Mouse (Mus musculus) left cerebral cortex, postnatal 36 days (tissue): ENCODE measurements around the gene Stac2. TPM values are rescaled to one million over a fixed set of nuclear protein-coding genes. Genes with fewer than 3 reads are reported as not detected.

Source experiments
- DNase-seq, 2 experiments: peaks; one replicate each; pipeline ENCODE4 v3.0.0; 2021 to 2022; ENCODE audit warnings: low spot score in 2 of 2, mixed read lengths in 1 of 2
- intact Hi-C: fragments of 180-260 bp; cut with DNase I; formaldehyde crosslinking; loops from one replicate; pipeline ENCODE4 v1.15.1; 2025
- total RNA-seq, 2 experiments: library from RNA; stranded (reverse); gene quantifications; 2 replicates each; pipeline ENCODE4 v1.2.3; 2021

Gene Stac2
- total RNA-seq, 2 experiments from 2014 or later, result 69.6 to 102 TPM

GRCm38 (mm10) chr11:98004161-98004560 lies 49.1 kb downstream of the Stac2 start:
- DNase-seq, result no peak
- intact Hi-C loops, result loop anchor here (1.0 kb wide), 1 partner anchor 16 kb away; no protein-coding TSS in a partner anchor

- DNase-seq, result no peak
- intact Hi-C loops, result no loop called here
These were observed 50.0 kb downstream of the Stac2 start for GRCm38 (mm10) chr11:98003171-98003671.

- no peak for DNase-seq
- intact Hi-C loops, result no loop called here
These were observed 50.6 kb downstream of the Stac2 start for GRCm38 (mm10) chr11:98002627-98003026.

GRCm38 (mm10) chr11:98001986-98002385 lies 51.3 kb downstream of the Stac2 start:
- no peak for DNase-seq
- intact Hi-C loops, result no loop called here

GRCm38 (mm10) chr11:98001351-98001824 lies 51.9 kb downstream of the Stac2 start:
- intact Hi-C loops, result no loop called here
- DNase-seq, result no peak

- intact Hi-C loops, result no loop called here
- no peak for DNase-seq
These were observed 52.7 kb downstream of the Stac2 start for GRCm38 (mm10) chr11:98000378-98001140.

- intact Hi-C loops, result no loop called here
- no peak for DNase-seq
These were observed 53.5 kb downstream of the Stac2 start for GRCm38 (mm10) chr11:97999748-98000147.

- no peak for DNase-seq
- intact Hi-C loops, result no loop called here
These were observed 54.2 kb downstream of the Stac2 start for GRCm38 (mm10) chr11:97998898-97999608.

GRCm38 (mm10) chr11:97998074-97998793 lies 55.0 kb downstream of the Stac2 start:
- intact Hi-C loops, result no loop called here
- no peak for DNase-seq

- intact Hi-C loops, result no loop called here
- no peak for DNase-seq
These were observed 55.8 kb downstream of the Stac2 start for GRCm38 (mm10) chr11:97997387-97997960.

- intact Hi-C loops, result no loop called here
- no peak for DNase-seq
These were observed 56.6 kb downstream of the Stac2 start for GRCm38 (mm10) chr11:97996691-97997090.

- intact Hi-C loops, result no loop called here
These were observed 57.5 kb downstream of the Stac2 start, which contains the start of gene Arl5c for GRCm38 (mm10) chr11:97995564-97996288. Arl5c (minus strand) TSS chr11:97996181.

GRCm38 (mm10) chr11:97994539-97995100 lies 58.6 kb downstream of the Stac2 start:
- intact Hi-C loops, result no loop called here
- no peak for DNase-seq

More at GRCm38 (mm10) chr11:97995564-97996288, 57.5 kb downstream of the Stac2 start, which contains the start of gene Arl5c:
- no peak for DNase-seq

- peak; percentile 82 to 88 for DNase-seq
- intact Hi-C loops, result loop anchor here (1.0 kb wide), 1 partner anchor 191 kb away; no protein-coding TSS in a partner anchor
These were observed 64.6 kb downstream of the Stac2 start for GRCm38 (mm10) chr11:97988530-97989096.

GRCm38 (mm10) chr11:97987551-97988526 lies 65.4 kb downstream of the Stac2 start:
- intact Hi-C loops, result loop anchor here (1.0 to 2.0 kb wide), 3 partner anchors 51 to 191 kb away; no protein-coding TSS in a partner anchor
- DNase-seq, result peak; percentile 96

GRCm38 (mm10) chr11:97986738-97987465 lies 66.4 kb downstream of the Stac2 start:
- DNase-seq, result no peak
- intact Hi-C loops, result loop anchor here (1.0 to 2.0 kb wide), 2 partner anchors 50 to 87 kb away; no protein-coding TSS in a partner anchor
